Mouse (Mus musculus): ENCODE data around the gene Adig.

Gene Adig

DNA sequence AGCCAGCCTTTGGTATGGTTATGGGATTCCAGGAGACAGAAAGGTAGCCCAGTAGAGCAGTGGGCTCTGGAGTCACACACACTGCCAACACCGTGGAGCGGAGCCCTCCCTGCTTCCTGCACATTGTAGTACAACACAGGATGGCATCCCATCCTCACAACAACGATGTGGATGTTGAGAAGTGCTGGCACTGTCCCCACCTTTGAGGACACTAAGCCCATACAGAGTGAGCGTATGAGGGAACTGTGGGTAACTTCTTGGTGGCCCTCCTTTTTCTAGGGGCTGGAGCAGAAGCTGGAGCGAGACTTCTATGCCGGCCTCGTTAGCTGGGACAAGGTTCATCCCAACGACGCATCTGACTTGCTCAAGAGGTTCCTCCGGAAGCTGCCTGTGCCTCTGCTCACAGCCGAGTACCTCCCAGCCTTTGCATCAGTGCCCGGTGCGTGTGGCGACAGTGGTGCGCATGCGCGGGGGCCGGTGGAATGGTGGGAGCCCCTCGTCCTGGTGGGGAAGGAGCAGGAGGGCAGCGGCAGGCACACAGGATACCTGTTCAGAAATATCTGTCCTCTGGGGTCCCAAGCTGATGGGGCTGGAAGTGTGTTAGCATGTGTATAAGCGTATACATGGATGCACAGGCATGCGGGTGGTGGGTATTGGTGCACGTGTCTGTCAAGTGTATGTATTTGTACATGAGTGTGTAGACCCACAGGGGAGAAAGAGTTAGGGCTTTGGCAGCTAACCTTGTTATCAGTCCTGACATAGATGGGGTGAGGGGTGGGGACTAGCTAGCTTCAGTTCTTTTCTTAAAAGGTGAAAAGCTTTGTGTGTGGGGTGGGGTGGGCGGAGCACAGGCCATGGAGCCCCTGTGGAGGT lies 37.3 kb downstream of the Adig start:
- no peak for DNase-seq (ENCODE audit: low spot score in 2 of 2)

- DNase-seq (ENCODE audit: low spot score in 2 of 2), result no peak
These were observed 38.9 kb downstream of the Adig start for GRCm38 (mm10) chr2:158541286-158541685.

- no peak for DNase-seq (ENCODE audit: low spot score in 2 of 2)
These were observed 42.9 kb downstream of the Adig start for GRCm38 (mm10) chr2:158545266-158545665.

DNA sequence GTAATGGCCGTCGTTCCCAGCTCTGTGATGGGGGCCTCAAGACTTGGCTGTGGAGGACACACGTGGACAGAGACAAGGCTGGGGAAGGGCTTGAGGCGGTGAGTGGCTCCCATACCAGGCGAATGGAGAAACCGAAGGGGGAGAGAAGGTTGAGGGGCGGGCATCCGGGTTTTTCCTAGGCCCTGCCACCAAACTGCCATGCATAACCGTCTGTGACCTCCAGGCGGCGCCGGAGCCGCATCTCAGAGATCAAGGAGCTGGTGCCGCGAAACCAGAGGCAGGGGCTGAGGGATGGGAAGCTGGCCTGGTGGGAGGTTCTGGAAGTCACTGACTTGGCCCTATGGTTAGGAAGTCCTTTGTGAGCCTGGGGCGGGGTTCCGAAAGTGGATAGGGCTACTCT lies 44.3 kb downstream of the Adig start:
- DNase-seq (ENCODE audit: low spot score in 2 of 2), result peak; percentile 27 to 57

DNA sequence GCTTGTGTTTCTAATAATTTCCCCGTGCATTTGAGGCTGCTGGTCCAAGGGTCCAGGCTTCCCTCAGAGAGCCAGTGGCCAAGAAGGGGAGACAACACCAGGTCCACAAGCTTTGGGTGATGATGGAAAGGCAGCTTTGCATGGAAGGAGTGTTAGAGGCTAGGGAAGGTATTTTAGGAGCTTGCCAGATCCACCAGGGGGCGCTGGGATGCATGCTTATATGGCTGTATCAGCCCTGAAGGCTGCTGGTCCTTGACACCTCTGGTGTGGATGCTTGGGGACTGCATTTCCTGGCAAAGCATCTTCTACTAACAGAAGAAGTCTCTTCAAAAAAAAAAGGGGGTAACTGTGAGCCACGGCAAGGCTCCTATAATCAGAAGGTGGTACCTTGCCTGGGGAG lies 47.7 kb downstream of the Adig start:
- peak; percentile 33 to 62 for DNase-seq (ENCODE audit: low spot score in 2 of 2)

- no peak for DNase-seq (ENCODE audit: low spot score in 2 of 2)
These were observed 52.0 kb downstream of the Adig start for GRCm38 (mm10) chr2:158554366-158554765.

GRCm38 (mm10) chr2:158555252-158555651 lies 52.8 kb downstream of the Adig start:
- DNase-seq (ENCODE audit: low spot score in 2 of 2), result no peak

GRCm38 (mm10) chr2:158555812-158556211 lies 53.4 kb downstream of the Adig start:
- no peak for DNase-seq (ENCODE audit: low spot score in 2 of 2)

DNA sequence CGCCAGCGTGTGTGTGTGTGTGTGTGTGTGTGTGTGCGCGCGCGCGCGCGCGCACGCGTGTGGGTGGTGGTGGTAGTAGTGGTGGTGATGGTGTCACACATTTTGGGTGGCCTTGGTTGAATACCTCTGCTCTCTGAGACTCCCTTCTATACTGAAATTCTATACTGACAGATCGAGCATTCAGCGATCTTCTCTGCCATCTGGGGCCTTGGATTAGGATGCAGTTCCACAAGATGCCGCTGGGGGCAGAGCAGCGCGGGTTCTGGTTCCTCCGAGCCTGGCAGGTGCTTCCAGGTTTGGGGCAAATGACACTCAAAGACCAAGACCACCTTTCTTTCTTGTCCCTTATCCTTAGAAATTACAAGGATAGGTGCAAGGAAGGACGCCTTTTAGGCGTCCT lies 53.8 kb downstream of the Adig start:
- peak; percentile 26 to 62 for DNase-seq (ENCODE audit: low spot score in 2 of 2)

DNA sequence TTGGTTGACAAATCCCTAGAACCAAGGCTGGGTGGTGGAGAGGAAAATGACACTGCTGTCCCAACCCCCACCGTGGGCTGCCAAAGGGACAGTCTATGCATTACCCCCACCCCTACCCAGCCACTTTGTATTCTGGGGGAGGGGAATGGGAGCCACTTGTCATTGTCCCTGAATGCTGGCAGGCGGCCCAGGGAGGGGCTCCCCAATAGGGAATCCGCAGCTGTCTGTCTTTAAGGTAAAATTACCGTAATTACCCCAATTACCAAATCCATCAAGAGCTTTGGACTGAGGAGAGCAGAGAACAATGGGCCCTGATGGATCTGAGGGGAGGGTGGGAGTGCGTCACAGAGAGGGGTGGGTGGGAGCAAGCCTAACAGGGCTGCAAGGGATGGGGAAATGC lies 54.3 kb downstream of the Adig start:
- DNase-seq (ENCODE audit: low spot score in 2 of 2), result no peak
